Mouse (Mus musculus) lung, embryonic 14.5 days (tissue): ENCODE data around the gene Rasgef1b. TPM values are rescaled to one million over a fixed set of nuclear protein-coding genes. Genes with fewer than 3 reads are reported as not detected.

Source experiments
- ATAC-seq: fragments of 200-750 bp; cut with Nextera tagmentation; 2 replicates; pipeline ENCODE4 v1.8.0; 2017; ENCODE audit warnings: mild to moderate bottlenecking, moderate TSS enrichment, moderate library complexity; ENCODE audit not compliant: insufficient read depth
- DNase-seq: peaks from one replicate; pipeline ENCODE4 v3.0.0-alpha.2; 2015
- H3K27ac ChIP-seq: fragments of 300-500 bp; sonication (generic); 2 replicates; pipeline ENCODE4 v1.5.1; 2014; ENCODE audit warnings: low read depth, mild to moderate bottlenecking, moderate library complexity
- H3K27me3 ChIP-seq: fragments of 300-500 bp; sonication (generic); 2 replicates; pipeline ENCODE4 v1.6.1; 2014; ENCODE audit warnings: low read length, control low read depth; ENCODE audit not compliant: insufficient read depth
- H3K36me3 ChIP-seq: fragments of 300-500 bp; sonication (generic); 2 replicates; pipeline ENCODE4 v1.6.1; 2014; ENCODE audit warnings: control low read depth; ENCODE audit not compliant: insufficient read depth
- H3K4me1 ChIP-seq: fragments of 300-500 bp; sonication (generic); 2 replicates; pipeline ENCODE4 v1.6.1; 2014; ENCODE audit warnings: antibody characterized with exemption, control low read depth; ENCODE audit not compliant: insufficient read depth
- H3K4me2 ChIP-seq: fragments of 300-500 bp; sonication (generic); 2 replicates; pipeline ENCODE4 v1.6.1; 2014; ENCODE audit warnings: mild to moderate bottlenecking
- H3K4me3 ChIP-seq: fragments of 300-500 bp; sonication (generic); 2 replicates; pipeline ENCODE4 v1.5.1; 2014; ENCODE audit warnings: low read depth, low read length
- H3K9ac ChIP-seq: fragments of 300-500 bp; sonication (generic); 2 replicates; pipeline ENCODE4 v1.6.1; 2014
- H3K9me3 ChIP-seq: fragments of 300-500 bp; sonication (generic); 2 replicates; pipeline ENCODE4 v1.6.1; 2016; ENCODE audit warnings: low read depth, low read length, control low read depth
- CTCF ChIP-seq: IDR thresholded peaks from 2 replicates; pipeline ENCODE4 v1.5.1; 2016; ENCODE audit warnings: antibody characterized with exemption, low read depth
- WGBS: fragments of 180-500 bp; shearing (Covaris S2); extraction: QIAGEN DNeasy Blood & Tissue Kit; methylation state at CpG from one replicate; pipeline ENCODE4 v1.1.7; 2014; 5-methylcytosine and 5-hydroxymethylcytosine counted together
- polyA plus RNA-seq: library from polyadenylated mRNA; unstranded; fragments of >200 nt; fragmentation: Nextera tagmentation; extraction: Ambion mirVana; gene quantifications from 2 replicates; pipeline ENCODE4 v1.2.1, GENCODE M21; 2014

Gene Rasgef1b
- polyA plus RNA-seq, 1 experiment from 2014 or later, result 15.9 TPM

- TF ChIP-seq CTCF, result no peak
- Histone ChIP-seq H3K9ac (no peak overlapping the region), H3K27me3 (no peaks in the 10 kb centered on the region), H3K9me3 (0 out of 2 replicates have a peak, but pooled peaks cover 4% of the 10 kb centered on the region), H3K4me1 (peaks cover 3% of the 10 kb centered on the region; the same call in 1 of the 2 replicates), H3K36me3 (no peaks in the 10 kb centered on the region), H3K27ac (no peak overlapping the region), H3K4me2 (no peak overlapping the region), H3K4me3 (no peak overlapping the region)
- peak; percentile 74 for ATAC-seq
- 28% methylated on average over 8 of the region's 8 CpGs for WGBS
- DNase-seq, result peak; percentile 89
These were observed 554.1 kb downstream of the Rasgef1b start for GRCm38 (mm10) chr5:99174608-99175385.

- H3K27me3 ChIP-seq, result no peaks in the 10 kb centered on the region
- no peak overlapping the region for H3K27ac ChIP-seq
- TF ChIP-seq CTCF, result no peak
- 51% methylated on average over 4 of the region's 4 CpGs for WGBS
- no peak overlapping the region for H3K4me2 ChIP-seq
- DNase-seq (peak; percentile 19), ATAC-seq (no peak)
- no peak overlapping the region for H3K4me3 ChIP-seq
- no peaks in the 10 kb centered on the region for H3K36me3 ChIP-seq
- H3K9ac ChIP-seq, result no peak overlapping the region
- H3K4me1 ChIP-seq, result peaks cover under 1% of the 10 kb centered on the region; the same call in 1 of the 2 replicates
- no peaks in the 10 kb centered on the region for H3K9me3 ChIP-seq
These were observed 559.0 kb downstream of the Rasgef1b start for GRCm38 (mm10) chr5:99169836-99170235.

DNA sequence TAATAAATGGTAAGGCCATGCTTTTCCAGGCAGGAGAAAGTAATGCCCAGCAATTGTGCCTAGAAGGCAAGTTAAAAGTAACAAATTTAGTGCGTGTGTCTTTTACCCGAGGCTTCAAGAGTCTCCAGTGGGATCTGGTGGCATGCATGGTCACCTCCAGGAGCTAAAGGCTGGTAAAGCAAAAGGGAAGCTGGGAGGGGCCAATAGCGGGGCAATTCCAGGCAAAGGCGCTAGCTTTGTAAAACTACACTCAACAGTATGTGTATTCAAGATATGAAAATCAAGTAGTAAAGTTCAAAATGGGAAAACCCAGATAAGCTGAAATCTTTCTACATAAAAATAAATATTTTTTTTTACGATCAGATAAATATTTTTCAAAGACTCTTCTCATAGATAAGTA is 561.1 kb downstream of the Rasgef1b start:
- 71% methylated on average over 5 of the region's 5 CpGs for WGBS
- Histone ChIP-seq H3K4me1 (no peaks in the 10 kb centered on the region), H3K9me3 (no peaks in the 10 kb centered on the region), H3K36me3 (no peaks in the 10 kb centered on the region), H3K27ac (no peak overlapping the region), H3K4me3 (no peak overlapping the region), H3K9ac (no peak overlapping the region), H3K4me2 (no peak overlapping the region), H3K27me3 (no peaks in the 10 kb centered on the region)
- DNase-seq, result no peak
- TF ChIP-seq CTCF, result no peak
- ATAC-seq, result no peak

Other genes starting within 250 kb of the Rasgef1b start
- gene Vamp9, start 177.2 kb upstream of the Rasgef1b start, polyA plus RNA-seq, result 0.29 TPM in 1 of 2 replicates, not detected in the other
- gene Hnrnpd, start 249.9 kb upstream of the Rasgef1b start, polyA plus RNA-seq, result 196 TPM in 2 replicates
- 2.0 and 3.0 TPM in 2 replicates for gene 4930524J08Rik, start 250.0 kb upstream of the Rasgef1b start, polyA plus RNA-seq